8 mouse cellular contexts compared by ENCODE assay signal in genomic region chr8:105223850-105224249, GRCm38 (mm10). TPM values are rescaled to one million over a fixed set of nuclear protein-coding genes. Genes with fewer than 3 reads are reported as not detected.
DNase-seq lines count a peak whose midpoint lies in the region; ATAC-seq and TF ChIP-seq lines count a peak whose summit lies in the region.

No protein-coding gene starts in this region.

- no peak overlapping the region for H3K4me2 ChIP-seq in intestine, embryonic 16.5 days (ENCODE audit: low read depth, low read length)
- H3K4me2 ChIP-seq in kidney, embryonic 16.5 days (replicated peaks; ENCODE audit: low read depth, low read length), result no peak overlapping the region

- intact Hi-C loops in gastrocnemius, postnatal 36 days (cut with DNase I), result no loop called here

- no peak for ATAC-seq in intestine, embryonic 16.5 days
- ATAC-seq in kidney, embryonic 16.5 days (ENCODE audit: low FRiP score, low TSS enrichment), result no peak

- no peaks in the 10 kb centered on the region for H3K27me3 ChIP-seq in E14TG2a.4 (ENCODE audit: insufficient read depth, low read length)
- H3K27me3 ChIP-seq in intestine, embryonic 16.5 days (replicated peaks; ENCODE audit: control insufficient read depth, insufficient read depth, low read length), result no peaks in the 10 kb centered on the region
- no peaks in the 10 kb centered on the region for H3K27me3 ChIP-seq in kidney, embryonic 16.5 days (ENCODE audit: insufficient read depth, low read length)

- H3K4me3 ChIP-seq in E14TG2a.4 (replicated peaks; ENCODE audit: low read length), result peak overlapping the region; percentile 98
- H3K4me3 ChIP-seq in embryonic fibroblast, embryonic 13.5 days (ENCODE audit: insufficient read depth, low read length), result no peak overlapping the region
- H3K4me3 ChIP-seq in intestine, embryonic 16.5 days (ENCODE audit: low read length), result no peak overlapping the region
- no peak overlapping the region for H3K4me3 ChIP-seq in kidney, embryonic 16.5 days (ENCODE audit: low read length)

- peaks cover 11% of the 10 kb centered on the region; the same call in 1 of the 2 replicates for H3K36me3 ChIP-seq in E14TG2a.4 (ENCODE audit: insufficient read depth, low read length)
- no peaks in the 10 kb centered on the region for H3K36me3 ChIP-seq in intestine, embryonic 16.5 days (ENCODE audit: control insufficient read depth, insufficient read depth, low read length)
- H3K36me3 ChIP-seq in kidney, embryonic 16.5 days (ENCODE audit: insufficient read depth, low read length), result no peaks in the 10 kb centered on the region

- H3K4me1 ChIP-seq in E14TG2a.4 (replicated peaks; ENCODE audit: low read depth, low read length), result peaks cover 53% of the 10 kb centered on the region
- H3K4me1 ChIP-seq in embryonic fibroblast, embryonic 13.5 days (ENCODE audit: control insufficient read depth, insufficient read depth, low read length), result no peaks in the 10 kb centered on the region; the same call in 1 of the 2 replicates
- peaks cover 14% of the 10 kb centered on the region for H3K4me1 ChIP-seq in intestine, embryonic 16.5 days (ENCODE audit: control insufficient read depth, insufficient read depth, low read length)
- H3K4me1 ChIP-seq in kidney, embryonic 16.5 days (ENCODE audit: insufficient read depth, low read length), result peaks cover 17% of the 10 kb centered on the region

- WGBS in intestine, embryonic 16.5 days, result 76% methylated on average over 7 of the region's 7 CpGs
- 69% methylated on average over 7 of the region's 7 CpGs for WGBS in kidney, embryonic 16.5 days

- peak; percentile 50 for DNase-seq in gastrocnemius, adult 18-20 months (ENCODE audit: low spot score)
- no peak for DNase-seq in gastrocnemius, postnatal 36 days
- no peak for DNase-seq in thymus, postnatal 4 days
- no peak for DNase-seq in right cerebral cortex, postnatal 10 days (ENCODE audit: low spot score in 2 of 2)

- TF ChIP-seq POLR2A in embryonic fibroblast, embryonic 13.5 days (IDR thresholded peaks at IDR 0.05; ENCODE audit: low read depth, low read length), result no peak

- no peaks in the 10 kb centered on the region for H3K9me3 ChIP-seq in E14TG2a.4 (ENCODE audit: low read length)
- no peaks in the 10 kb centered on the region for H3K9me3 ChIP-seq in intestine, embryonic 16.5 days (ENCODE audit: control insufficient read depth, low read length)
- no peaks in the 10 kb centered on the region for H3K9me3 ChIP-seq in kidney, embryonic 16.5 days (ENCODE audit: low read length)

- H3K9ac ChIP-seq in intestine, embryonic 16.5 days (ENCODE audit: low read depth, low read length), result peak overlapping the region; percentile 93
- no peak overlapping the region for H3K9ac ChIP-seq in kidney, embryonic 16.5 days (replicated peaks; ENCODE audit: low read length)

- no peak for TF ChIP-seq CTCF in E14TG2a.4 (conservative IDR thresholded peaks at IDR 0.05; ENCODE audit: low read length)
- TF ChIP-seq CTCF in embryonic fibroblast, embryonic 13.5 days (IDR thresholded peaks at IDR 0.05; ENCODE audit: borderline replicate concordance, insufficient read depth, low read length), result no peak

- H3K27ac ChIP-seq in embryonic fibroblast, embryonic 13.5 days (ENCODE audit: insufficient read depth, low read length), result peak overlapping the region; percentile 69; the same call in 1 of the 2 replicates
- no peak overlapping the region for H3K27ac ChIP-seq in intestine, embryonic 16.5 days (ENCODE audit: low read length)
- H3K27ac ChIP-seq in kidney, embryonic 16.5 days (ENCODE audit: low read length), result no peak overlapping the region; the same call in 1 of the 2 replicates

RNA-seq across cellular contexts. Expression of gene D230025D16Rik, which starts 1.1 kb away (rescaled TPM):
- total RNA-seq in gastrocnemius, adult 18-20 months (2021), result 10 to 100 TPM; 39.5 to 47.6 TPM
- 10 to 100 TPM; 19.6 to 22.1 TPM for total RNA-seq in gastrocnemius, postnatal 36 days (2021)
- polyA plus RNA-seq in embryonic fibroblast, embryonic 13.5 days (2011; ENCODE audit: insufficient read length, low read depth, missing spikeins), result 19.5 and 24.7 TPM in 2 replicates
- polyA plus RNA-seq in intestine, embryonic 16.5 days (2015; fragmentation: Nextera tagmentation; extraction: Ambion mirVana), result 20.6 and 21.7 TPM in 2 replicates
- 26.9 and 27.6 TPM in 2 replicates for polyA plus RNA-seq in kidney, embryonic 16.5 days (2015; fragmentation: Nextera tagmentation; extraction: Ambion mirVana)

RNA-seq across cellular contexts. Expression of gene B3gnt9, which starts 31.1 kb away (rescaled TPM):
- 1 to 10 TPM; 1.3 to 1.9 TPM for total RNA-seq in gastrocnemius, adult 18-20 months (2021)
- total RNA-seq in gastrocnemius, postnatal 36 days (2021), result 1 to 10 TPM; 2.0 to 2.2 TPM
- 25.8 and 33.2 TPM in 2 replicates for polyA plus RNA-seq in embryonic fibroblast, embryonic 13.5 days (2011; ENCODE audit: insufficient read length, low read depth, missing spikeins)
- polyA plus RNA-seq in intestine, embryonic 16.5 days (2015; fragmentation: Nextera tagmentation; extraction: Ambion mirVana), result 16.2 and 17.5 TPM in 2 replicates
- 10.2 and 11.9 TPM in 2 replicates for polyA plus RNA-seq in kidney, embryonic 16.5 days (2015; fragmentation: Nextera tagmentation; extraction: Ambion mirVana)

RNA-seq across cellular contexts. Expression of gene Tradd, which starts 40.6 kb away (rescaled TPM):
- total RNA-seq in gastrocnemius, adult 18-20 months (2021), result 1 to 10 TPM; 2.8 to 3.3 TPM
- 1 to 10 TPM; 2.8 to 3.7 TPM for total RNA-seq in gastrocnemius, postnatal 36 days (2021)
- 12.5 and 15.0 TPM in 2 replicates for polyA plus RNA-seq in embryonic fibroblast, embryonic 13.5 days (2011; ENCODE audit: insufficient read length, low read depth, missing spikeins)
- polyA plus RNA-seq in intestine, embryonic 16.5 days (2015; fragmentation: Nextera tagmentation; extraction: Ambion mirVana), result 44.9 and 46.0 TPM in 2 replicates
- polyA plus RNA-seq in kidney, embryonic 16.5 days (2015; fragmentation: Nextera tagmentation; extraction: Ambion mirVana), result 23.4 and 26.3 TPM in 2 replicates

RNA-seq across cellular contexts. Expression of gene Fbxl8, which starts 40.6 kb away (rescaled TPM):
- total RNA-seq in gastrocnemius, adult 18-20 months (2021), result under 1 TPM; 0.55 to 0.71 TPM
- total RNA-seq in gastrocnemius, postnatal 36 days (2021), result 1 to 10 TPM in 1 of 2 experiments, under 1 TPM in 1; 0.87 to 1.3 TPM
- 3.9 and 4.3 TPM in 2 replicates for polyA plus RNA-seq in embryonic fibroblast, embryonic 13.5 days (2011; ENCODE audit: insufficient read length, low read depth, missing spikeins)
- polyA plus RNA-seq in intestine, embryonic 16.5 days (2015; fragmentation: Nextera tagmentation; extraction: Ambion mirVana), result 6.0 and 6.8 TPM in 2 replicates
- 3.0 and 3.1 TPM in 2 replicates for polyA plus RNA-seq in kidney, embryonic 16.5 days (2015; fragmentation: Nextera tagmentation; extraction: Ambion mirVana)

RNA-seq across cellular contexts. Expression of gene Hsf4, which starts 45.8 kb away (rescaled TPM):
- 10 to 100 TPM in 1 of 2 experiments, 1 to 10 TPM in 1; 9.8 to 11.1 TPM for total RNA-seq in gastrocnemius, adult 18-20 months (2021)
- 1 to 10 TPM; 4.6 to 5.6 TPM for total RNA-seq in gastrocnemius, postnatal 36 days (2021)
- 1.2 and 1.7 TPM in 2 replicates for polyA plus RNA-seq in embryonic fibroblast, embryonic 13.5 days (2011; ENCODE audit: insufficient read length, low read depth, missing spikeins)
- 0.17 and 0.18 TPM in 2 replicates for polyA plus RNA-seq in intestine, embryonic 16.5 days (2015; fragmentation: Nextera tagmentation; extraction: Ambion mirVana)
- polyA plus RNA-seq in kidney, embryonic 16.5 days (2015; fragmentation: Nextera tagmentation; extraction: Ambion mirVana), result 0.14 and 0.16 TPM in 2 replicates
